Mouse (Mus musculus) liver, embryonic 14.5 days (tissue): Measurements from ENCODE around the gene Krtap4-1.

ENCODE experiments used
- CTCF ChIP-seq: IDR thresholded peaks from 2 replicates; pipeline ENCODE4 v1.5.1; 2016; ENCODE audit warnings: antibody characterized with exemption, low read depth, control low read depth
- EP300 ChIP-seq: IDR thresholded peaks from 2 replicates; pipeline ENCODE4 v1.6.1; 2016; ENCODE audit warnings: antibody characterized with exemption, low read depth

DNA sequence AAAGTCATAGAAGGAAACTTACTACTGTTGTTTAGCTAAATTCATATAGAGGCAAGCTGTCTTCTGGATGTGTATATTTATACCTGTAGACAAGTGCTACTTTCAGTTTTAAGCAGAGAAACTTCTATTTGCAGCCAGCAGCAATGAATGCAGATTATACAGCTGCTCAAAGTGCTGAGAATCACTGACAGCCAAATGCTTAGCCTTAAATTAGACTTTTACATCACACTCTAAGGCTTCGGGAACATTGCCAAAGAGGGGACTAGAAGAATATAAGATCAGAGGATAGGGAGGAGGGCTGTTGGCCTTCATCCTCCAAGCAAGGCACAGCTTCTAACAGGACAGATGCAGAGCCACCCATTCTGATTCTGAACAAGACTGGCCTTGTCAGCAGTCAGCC lies 9.0 kb upstream of the Krtap4-1 start:
- no peak for TF ChIP-seq EP300
- no peak for TF ChIP-seq CTCF
